Mouse (Mus musculus) T-helper 1 cell (primary cell): ENCODE results near the gene Sap18.
"Not testable (repeated sequence)": the region's sequence is repeated elsewhere in the genome, so short reads cannot be mapped to it uniquely, and the experiment has no call there.

Experiments used
- in situ Hi-C: fragments of 300-600 bp; cut with MboI, MseI; formaldehyde crosslinking; loops from one replicate; pipeline ENCODE4 v1.15.1; 2025; ENCODE audit warnings: high pct_unique_total_duplicates

Sap18 gene

DNA sequence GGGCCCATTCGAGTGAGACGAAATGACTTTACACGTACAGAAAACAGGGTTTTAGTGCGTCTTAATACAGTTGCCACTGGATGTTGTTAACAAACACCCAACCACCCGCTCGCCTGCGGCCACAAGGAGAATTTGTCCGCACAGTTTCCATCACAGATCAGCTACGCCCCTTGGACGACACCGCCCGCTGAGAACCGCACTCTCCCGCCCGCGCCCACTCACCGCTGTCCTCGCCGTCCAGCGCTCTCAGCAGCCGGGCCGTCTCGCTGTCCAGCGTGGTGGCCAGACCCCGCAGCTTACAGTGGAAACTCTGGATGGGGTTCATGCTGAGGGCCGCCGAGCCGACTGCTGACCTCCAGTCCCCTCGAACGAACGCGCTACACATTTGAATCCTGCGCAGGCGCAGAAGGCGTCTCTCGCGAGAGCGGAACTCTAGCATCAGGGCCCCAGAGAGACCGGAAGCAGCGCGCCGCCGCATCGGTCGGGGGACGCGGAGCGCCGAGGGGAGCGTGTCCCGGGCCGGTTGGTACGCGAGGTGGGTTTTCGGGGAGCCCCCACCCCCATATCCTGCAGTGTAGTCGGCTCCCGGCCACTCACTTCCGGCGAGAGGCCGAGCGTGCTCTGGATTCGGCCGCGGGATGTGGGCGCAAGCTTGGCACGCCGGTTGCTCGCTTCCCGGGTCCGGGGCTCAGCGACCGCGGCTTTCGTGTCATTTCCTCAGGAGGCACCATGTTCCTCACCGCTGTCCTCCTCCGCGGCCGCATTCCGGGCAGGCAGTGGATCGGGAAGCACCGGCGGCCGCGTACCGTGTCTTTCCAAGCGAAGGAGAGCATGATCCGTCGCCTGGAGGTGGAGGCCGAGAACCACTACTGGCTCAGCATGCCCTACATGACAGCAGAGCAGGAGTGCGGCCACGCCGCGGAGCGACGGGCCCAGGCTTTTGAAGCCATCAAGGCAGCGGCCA, 28.1 kb downstream of the Sap18 start, which contains the start of the genes Ska3 and Mrpl57:
Ska3 (minus strand) TSS at position 398 of the 964 bp plus-strand sequence.
Mrpl57 (plus strand) TSS at position 447 of the 964 bp plus-strand sequence.
- in situ Hi-C loops: loop anchor here (5.0 kb wide), 1 partner anchor 81 kb away; no protein-coding TSS in a partner anchor

DNA sequence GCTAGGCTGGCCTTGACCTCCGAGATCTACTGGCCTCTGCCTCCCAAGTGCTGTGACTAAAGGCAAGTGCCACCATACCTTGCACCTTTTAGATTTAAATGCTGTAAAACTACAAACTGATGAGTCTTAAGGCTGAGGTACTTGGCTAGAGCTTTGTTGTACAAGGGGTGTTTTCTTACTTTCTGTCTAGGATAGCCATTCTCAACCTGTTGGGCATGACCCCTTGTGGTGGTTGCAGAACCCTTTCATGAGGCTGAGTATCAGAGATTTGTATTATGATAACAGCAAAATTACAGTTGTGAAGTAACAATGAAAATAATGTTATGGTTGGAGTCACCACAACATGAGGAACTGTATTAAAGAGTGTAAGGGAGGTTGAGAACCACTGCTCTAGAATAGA, 29.3 kb downstream of the Sap18 start:
- in situ Hi-C loops: loop anchor here (5.0 kb wide), 1 partner anchor 80 kb away; no protein-coding TSS in a partner anchor

DNA sequence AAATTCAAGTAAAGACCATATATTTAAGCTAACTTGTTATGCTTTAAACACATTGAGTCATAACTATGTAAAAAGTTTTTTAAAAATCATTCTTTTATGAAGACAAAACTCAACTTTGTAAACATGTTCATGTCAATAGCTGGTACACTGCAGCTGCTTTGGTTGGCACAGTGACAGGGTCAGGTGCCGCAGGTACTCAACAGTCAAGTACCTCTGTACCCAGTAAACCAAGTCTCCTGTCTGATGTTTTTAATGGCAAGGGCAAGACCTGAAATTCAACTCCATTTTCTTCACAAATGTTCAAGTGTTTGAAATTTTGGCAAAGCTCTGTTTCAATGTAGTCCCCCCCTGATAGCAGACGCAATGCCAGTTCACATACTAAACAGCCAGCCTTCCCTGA, 35.5 kb downstream of the Sap18 start:
- in situ Hi-C loops: no loop called here

DNA sequence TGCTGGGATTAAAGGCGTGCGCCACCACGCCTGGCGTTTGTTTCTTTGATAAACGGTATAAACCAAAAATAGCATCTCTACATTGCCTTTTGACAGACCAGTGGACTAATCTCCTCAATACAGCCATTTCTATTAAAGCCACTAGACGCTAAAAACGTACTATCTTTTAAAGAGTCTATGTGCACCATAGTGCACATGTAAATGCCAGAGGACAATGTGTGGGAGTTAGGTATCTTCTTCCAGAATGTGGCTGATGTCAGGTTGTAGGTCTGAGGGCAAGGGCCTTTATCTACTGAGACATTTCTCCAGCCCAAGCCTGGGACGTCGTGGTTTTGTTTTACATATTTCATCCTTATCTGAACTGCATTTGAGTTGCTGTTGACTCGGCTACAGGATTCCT, 37.2 kb downstream of the Sap18 start:
- in situ Hi-C loops: no loop called here

DNA sequence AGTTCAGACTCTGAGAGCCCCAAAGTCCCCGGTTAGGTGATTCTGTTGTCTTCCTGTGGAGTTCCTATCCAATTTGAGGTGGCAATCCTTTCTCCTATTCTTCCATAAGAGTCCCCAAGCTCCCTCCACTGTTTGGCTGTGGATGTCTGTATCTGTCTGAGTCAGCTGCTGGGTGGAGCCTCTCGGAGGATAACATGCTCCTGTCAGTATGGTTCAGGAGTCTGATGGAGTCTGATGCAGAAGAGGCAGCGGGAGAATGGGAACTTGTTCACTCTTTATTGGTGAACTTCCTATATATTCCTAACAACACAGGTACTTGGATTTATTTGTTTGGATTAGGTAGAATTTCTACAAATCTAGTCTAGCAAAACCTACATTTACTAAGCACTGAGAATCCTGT, 46.6 kb downstream of the Sap18 start:
- in situ Hi-C loops: no loop called here

DNA sequence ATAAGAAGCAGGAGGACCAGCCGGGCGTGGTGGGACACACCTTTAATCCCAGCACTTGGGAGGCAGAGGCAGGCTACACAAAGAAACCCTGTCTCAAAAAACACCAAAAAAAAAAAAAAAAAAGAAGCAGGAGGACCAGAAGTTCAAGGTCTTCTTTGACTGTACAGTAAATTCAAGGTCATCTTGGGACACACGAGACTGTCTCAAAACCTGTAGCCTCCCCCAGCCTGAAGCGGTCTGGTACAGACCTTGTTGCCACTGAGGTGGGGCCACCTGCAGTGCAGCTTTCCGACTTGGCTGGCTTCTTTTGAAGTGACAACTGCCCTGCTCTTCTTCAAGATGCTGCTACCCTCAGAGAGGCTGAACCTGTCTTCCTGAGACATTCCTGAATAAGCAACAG, 50.1 kb downstream of the Sap18 start:
- in situ Hi-C loops: not testable (repeated sequence)

DNA sequence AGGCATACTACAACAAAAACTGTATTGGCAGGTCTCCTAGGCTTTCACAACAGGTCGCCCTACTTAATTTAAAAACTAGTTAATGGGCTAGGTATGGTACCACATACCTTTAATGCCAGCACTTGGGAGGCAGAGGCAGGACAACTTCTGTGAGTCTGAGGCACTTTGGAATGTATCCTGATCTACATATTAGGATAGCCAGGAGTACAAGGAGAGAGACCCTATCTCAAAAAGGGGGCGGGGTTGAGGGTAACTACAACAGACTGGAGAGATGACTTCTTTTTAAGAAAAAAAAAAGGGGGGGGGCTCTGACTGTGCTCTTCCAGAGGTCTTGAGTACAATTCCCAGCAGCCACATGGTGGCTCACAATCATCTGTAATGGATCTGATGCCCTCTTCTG, 50.7 kb downstream of the Sap18 start:
- in situ Hi-C loops: no loop called here

DNA sequence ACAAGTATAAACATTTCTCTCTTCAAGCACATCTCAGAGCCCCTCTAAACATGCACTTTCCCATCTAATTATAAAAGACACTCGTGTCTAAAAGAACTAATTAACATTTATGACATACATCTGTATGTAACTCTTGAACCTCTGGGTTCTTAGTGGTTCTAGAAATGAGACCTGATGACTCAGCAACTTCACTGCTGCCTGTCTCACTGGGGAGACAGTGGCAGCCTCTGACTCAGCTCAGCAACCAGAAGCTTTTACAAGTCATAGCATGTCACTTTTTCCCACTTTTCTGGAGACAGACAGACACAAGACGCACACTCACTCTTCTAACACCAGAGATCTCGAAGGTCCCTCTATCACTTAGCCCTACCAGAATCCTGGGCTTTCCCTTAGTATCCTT, 52.4 kb downstream of the Sap18 start:
- in situ Hi-C loops: no loop called here

DNA sequence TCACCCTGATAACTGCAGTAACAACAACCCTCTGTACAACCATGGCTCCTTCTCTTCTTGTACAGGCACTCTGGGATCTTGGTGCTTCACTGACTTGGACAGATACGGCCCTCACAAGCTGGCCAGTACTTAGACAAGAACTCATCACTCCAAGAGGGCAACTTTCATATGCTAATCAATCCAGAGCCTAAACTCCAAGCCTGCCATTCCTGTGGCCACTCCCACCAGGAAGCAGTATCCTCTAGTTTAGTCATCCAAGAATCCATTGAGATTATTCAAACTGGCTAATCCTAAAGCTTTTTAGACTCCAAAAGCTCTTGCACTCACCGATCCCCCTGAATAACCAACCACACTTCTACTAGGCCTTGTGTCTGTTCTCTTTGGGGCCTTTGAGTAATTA, 55.0 kb downstream of the Sap18 start:
- in situ Hi-C loops: no loop called here

DNA sequence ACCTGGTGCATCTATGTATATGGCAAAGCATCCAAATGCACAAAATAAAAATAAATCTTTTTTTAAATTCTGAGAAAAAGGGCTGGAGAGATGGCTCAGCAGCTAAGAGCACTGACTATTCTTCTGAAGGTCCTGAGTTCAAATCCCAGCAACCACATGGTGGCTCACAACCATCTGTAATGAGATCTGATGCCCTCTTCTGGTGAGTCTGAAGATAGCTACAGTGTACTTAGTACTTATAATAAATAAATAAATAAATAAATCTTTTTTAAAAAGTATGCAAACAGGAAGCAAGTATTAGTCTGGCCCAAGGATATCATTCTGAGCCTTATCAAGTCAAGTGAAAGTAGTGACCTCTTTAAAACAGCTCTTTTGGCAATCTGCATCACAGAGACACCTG, 58.1 kb downstream of the Sap18 start:
- in situ Hi-C loops: not testable (repeated sequence)
